Mouse (Mus musculus) G1E (cell line): ENCODE measurements at regions not wholly inside any gene's neighbourhood (a gene's known extent, or its start where the extent isn't known, plus 50 kb on each side); places are given as distances from the start of the nearest gene placed in this dataset.

Experiments
- CTCF ChIP-seq: IDR thresholded peaks from 2 replicates; pipeline ENCODE4 v1.5.1; 2012; ENCODE audit warnings: low read depth, low read length, inconsistent platforms, mixed read lengths
- GATA1 ChIP-seq: IDR thresholded peaks from 2 replicates; pipeline ENCODE4 v1.6.1; 2012; ENCODE audit warnings: borderline replicate concordance, low read length, inconsistent platforms, mixed read lengths
- TAL1 ChIP-seq: conservative IDR thresholded peaks from 2 replicates; pipeline ENCODE4 v1.6.1; 2012; ENCODE audit warnings: low read depth, low read length, inconsistent platforms, mixed read lengths

GRCm38 (mm10) chr6:22485828-22486518 lies 129.9 kb upstream of the Fam3c start:
- TF ChIP-seq CTCF (no peak), GATA1 (no peak), TAL1 (no peak)
